Mouse (Mus musculus): ENCODE measurements around the gene Slc7a14.

DNA sequence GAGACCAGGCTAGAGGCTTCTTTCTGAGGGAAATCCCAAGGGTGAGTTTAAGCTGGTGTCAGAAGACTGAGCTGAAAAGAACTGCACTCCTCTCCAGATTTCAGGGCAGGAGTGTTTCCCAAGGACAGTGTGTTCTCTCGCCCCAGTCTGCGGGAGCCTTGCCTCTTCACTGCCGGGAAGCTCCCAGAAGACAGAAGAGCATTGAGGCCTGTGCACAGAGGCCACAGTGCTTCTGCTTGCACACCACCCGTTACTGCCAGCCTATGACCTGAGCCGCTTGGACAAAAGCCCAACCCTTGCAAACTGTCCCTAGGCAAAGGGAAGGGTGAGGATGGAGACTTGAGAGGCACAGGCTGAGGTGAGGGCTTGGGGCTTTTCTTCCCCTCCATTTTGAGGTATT lies 80.9 kb downstream of the Slc7a14 start:
- no peak for TF ChIP-seq GATA1 (IDR thresholded peaks at IDR 0.05; ENCODE audit: low read length)
- no peak for TF ChIP-seq TAL1 (IDR thresholded peaks at IDR 0.05; ENCODE audit: low read length)

Measured in erythroblast, embryonic 14.5 days (primary cell).